Mouse (Mus musculus) neutrophil, adult 5-6 weeks (primary cell): Measurements from ENCODE around the gene Eif3a. TPM values are rescaled to one million over a fixed set of nuclear protein-coding genes. Genes with fewer than 3 reads are reported as not detected.

Source experiments
- ATAC-seq: fragments of 151-379, 151-347 bp; 2 replicates; pipeline ENCODE4 v1.8.0; 2017; ENCODE audit warnings: mild to moderate bottlenecking, moderate TSS enrichment; ENCODE audit not compliant: insufficient number of reproducible peaks, poor library complexity, low FRiP score, severe bottlenecking; ENCODE audit errors: extremely low read depth
- total RNA-seq: library from RNA; stranded (forward); fragments of 200-1000 nt; gene quantifications from 2 replicates; pipeline ENCODE4 v1.2.3, GENCODE M21; 2017

Gene Eif3a
- total RNA-seq: 236 and 241 TPM in 2 replicates

DNA sequence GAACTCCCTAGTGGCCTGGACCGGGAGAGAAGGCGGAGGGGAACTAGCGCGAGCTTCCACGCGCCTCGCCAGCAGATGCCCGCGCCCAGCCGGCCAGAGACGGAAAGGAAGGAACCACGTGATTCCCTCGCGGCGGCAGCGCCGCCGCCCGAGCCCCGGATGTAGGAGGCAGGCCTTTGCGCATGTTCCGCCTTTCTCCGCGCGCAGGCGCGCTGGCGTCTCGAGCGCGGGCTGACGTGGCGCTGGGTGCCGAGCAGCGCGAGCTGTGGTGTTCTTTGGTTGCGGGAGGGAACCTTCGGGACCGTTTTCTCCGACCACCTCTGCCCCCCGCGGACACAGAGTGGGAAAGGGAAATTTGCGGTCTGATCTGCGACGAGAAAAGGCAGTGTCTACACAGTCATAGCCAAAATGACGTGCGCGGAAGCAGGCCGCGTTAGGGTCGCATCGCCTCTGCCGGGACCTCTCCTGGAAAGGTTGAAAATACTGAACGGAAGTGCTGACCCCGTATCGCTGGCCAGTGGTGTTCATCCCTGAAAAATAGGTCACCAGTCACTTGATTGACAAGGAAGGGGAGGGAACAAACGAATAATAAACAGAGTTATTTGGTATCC, at the start of gene Eif3a:
Gene Eif3a, minus strand, starts transcription at position 108 of the 611 bp plus-strand sequence.
- ATAC-seq: peak; percentile 84

DNA sequence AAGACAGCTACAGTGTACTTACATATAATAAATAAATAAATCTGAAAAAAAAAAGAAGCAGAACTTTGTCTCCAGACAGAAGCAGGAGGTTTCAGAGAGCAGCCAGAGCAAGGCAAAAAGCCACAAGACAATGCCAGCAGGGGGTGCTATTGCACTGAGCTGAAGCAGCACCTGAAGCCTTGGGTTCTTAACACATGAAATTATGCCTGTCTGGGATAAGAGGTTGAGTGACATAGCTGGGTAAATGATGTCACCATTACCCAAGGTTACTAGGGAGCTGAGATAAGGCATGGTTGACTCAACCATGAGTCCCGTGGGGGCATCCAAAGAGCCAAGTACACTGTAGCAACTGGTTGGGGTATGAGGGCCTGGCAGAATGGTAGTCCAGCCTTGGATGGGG, 47.3 kb upstream of the Eif3a start:
- ATAC-seq: peak; percentile 87

DNA sequence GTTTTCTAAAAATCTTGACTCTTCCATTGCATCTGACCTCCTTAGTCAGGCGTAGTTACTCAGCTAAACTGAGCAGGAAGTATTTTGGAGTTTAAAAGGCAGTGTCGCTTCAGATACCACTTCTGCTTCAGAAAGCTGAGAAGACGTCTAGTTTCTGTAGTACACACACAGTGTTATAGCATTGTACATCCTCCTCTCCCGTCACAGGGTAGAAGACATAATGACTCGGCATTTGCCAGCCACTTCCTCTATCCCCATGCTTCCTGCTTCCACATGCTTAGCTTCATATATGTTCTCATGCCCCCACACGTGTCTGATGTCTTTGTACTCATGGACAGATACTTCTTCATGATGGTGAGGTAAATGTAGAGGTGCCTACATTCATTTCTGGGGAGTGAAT, 28.2 kb upstream of the Eif3a start:
- ATAC-seq: peak; percentile 99

DNA sequence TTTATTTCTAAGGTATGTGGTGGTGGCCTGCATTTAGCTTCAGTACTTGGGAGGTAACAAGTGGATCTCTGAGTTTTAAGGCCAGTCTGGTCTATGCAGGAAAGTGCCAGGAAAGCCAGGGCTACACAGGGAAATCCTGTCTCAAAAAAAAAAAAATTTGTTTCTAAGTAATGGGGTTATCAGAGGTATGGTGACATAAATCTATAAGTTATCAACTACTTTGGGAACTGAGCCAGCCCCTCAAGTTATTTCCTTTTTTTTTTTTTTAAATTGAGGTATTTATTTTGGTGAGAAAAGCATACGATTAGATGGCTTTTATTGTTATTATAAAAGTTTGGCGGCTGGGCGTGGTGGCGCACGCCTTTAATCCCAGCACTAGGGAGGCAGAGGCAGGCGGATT, 22.7 kb upstream of the Eif3a start:
- no peak for ATAC-seq

DNA sequence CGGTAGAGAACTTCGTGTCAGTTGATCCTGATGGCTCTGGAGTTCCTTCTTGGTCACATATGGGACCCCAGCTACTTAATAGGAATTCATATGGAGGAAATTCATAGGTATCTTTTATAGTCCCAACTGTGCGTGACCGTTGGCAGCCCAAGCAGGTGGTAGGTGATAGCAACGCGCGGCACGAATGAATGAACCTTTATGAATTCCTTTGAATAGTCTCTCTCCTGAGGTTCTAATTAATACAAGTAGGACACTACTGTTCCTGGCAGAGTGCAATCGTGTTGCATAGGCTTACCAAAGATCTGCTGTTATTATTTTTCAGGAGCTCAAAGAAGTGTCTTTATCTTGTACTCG, 21.6 kb upstream of the Eif3a start:
- no peak for ATAC-seq

DNA sequence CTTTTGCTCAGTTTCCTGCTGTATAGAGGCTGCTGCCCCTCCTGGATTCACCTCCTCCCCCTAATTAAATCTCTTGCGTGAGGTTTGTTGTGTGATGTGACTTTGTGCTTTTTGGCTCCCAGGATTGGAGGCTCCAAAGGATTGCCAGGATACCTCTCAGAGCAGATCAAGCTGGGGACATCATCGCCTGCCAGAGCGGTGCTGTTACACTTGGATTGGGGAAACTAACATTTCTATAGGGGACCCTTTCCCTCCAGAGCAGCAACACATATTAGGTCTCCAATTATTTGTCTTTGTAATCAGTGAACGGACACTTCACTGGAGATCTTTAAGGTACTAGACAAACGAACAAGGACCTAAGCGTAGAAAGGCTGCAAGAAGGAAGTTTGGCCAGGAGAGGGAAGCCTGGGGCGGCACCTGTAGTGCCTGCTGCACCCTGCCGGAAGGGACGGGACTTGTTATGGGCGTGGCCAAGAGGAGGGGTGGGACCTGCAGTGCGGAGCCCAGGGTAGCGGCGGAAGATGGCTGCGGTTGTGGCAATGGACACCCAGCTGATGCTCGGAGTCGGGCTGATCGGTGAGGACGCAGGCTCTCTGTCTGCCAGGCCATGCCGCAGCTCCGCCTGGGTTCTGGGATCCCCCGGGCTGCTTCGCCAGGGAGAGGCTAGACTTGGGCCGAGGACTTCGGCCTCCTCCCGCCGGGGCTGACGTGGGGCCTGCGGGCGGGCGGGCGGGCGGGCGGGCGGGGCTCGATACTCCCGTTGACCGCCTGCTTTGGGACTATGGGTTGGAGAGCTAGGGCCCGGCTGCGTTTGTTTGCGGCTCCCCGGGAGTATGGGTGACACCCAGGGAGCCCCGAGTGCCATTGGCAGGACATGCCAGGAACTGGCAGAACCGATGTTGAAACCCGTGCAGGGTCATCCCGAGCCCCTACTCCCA, 20.9 kb upstream of the Eif3a start, which contains the start of gene Fam45a:
Gene Fam45a, plus strand, starts transcription at position 488 of the 938 bp plus-strand sequence.
- ATAC-seq: peak; percentile 100

DNA sequence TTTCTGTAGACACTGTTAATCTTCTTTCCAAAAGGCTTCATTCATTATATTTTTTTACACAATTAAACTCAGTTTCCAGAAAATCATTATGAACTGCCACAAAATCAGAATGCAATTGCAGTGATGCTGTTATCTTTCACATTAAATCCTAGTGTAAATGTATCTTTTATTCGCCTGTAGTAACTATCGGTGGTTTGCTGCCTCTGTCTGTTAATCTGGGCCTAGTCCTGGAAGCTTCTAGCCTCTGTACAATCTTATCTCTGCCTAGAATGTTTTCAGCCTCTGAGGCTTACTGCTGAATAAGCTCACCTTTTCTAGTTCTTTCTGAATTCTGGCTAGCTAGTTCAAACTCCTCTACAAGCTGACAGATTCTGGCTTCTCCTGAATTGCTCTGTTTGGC, 19.5 kb upstream of the Eif3a start:
- ATAC-seq: no peak

DNA sequence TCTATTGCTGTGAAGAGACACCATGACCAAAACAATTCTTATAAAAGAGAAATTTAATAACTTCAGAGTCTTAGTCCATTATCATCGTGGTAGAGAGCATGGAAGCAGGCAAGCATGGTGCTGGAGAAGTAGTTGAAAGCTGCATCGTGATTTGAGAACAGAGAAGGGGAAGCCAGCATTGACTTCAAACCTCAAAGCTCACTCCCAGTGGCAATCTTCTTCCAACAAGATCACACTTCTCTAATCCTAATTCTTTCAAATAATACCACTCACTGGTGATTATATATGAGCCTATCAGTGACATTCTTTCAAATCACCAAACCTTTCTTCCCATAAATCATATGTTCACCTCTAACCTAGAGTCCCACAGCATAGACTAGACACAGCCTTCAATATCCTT, 14.4 kb upstream of the Eif3a start:
- ATAC-seq: no peak

DNA sequence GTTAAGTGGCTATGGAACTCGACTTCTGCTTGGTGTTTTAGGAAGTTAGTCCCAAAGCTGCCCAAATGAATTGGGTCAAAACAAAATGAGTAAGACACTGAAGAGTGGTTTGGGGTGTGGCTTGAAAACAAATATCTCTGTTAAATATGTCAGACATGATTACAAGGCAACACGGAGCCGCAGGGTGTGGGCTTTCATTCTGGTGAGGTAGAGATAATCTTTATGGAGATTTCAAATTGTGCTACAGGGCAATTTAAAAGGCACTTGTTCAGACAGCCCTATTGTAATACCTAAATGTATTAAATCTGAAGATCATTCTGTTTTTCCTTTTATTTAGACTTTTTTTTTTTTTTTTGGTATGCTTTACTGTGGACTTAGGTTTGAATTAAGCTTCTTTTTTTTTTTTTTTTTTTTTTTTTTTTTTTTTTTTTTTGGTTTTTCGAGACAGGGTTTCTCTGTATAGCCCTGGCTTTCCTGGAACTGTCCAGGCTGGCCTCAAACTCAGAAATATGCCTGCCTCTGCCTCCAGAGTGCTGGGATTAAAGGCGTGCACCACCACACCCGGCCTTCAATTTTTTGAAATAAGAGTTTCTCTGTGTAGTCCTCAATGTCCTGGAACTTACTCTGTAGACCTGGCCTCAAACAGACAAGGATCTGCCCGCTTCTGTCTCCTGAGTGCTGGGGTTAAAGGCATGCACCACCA, 9.6 kb upstream of the Eif3a start:
- ATAC-seq: no peak

DNA sequence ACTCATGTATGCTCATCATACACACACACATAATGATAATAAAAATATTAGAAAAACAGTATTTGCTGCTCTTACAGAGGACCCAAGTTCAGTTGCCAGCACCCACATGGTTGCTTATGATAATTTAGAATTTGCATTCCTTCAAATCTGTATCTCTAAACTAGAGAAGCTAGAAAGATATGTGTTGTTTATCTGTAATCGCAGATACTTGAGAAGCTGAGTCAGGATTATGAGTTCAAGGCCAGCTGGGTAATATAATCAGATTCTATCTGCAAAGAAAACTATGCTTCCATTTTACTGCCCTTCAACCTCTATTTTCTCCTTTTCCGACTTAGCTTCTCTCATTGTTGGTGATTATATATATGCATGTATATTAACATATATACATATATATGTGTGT, 7.0 kb upstream of the Eif3a start:
- no peak for ATAC-seq

DNA sequence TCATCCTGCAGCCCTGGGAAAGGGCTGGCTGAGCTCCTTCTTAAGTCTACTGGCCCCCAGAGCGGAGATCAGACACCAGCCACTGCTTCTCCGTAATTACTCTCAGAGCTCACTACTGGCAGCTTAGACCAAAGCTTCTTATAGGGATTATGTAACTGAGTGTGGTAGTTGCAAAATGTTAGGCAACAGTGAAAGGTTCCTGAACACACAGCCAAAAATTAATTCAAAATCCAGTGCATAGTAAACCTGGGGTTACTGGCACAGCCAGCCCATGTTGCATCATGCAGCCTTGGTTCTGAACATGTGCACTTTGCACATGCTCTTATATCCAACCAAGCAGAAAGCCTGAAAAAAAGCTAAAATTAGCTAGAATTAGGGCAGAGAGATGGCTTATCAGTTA, 4.8 kb upstream of the Eif3a start:
- ATAC-seq: no peak

DNA sequence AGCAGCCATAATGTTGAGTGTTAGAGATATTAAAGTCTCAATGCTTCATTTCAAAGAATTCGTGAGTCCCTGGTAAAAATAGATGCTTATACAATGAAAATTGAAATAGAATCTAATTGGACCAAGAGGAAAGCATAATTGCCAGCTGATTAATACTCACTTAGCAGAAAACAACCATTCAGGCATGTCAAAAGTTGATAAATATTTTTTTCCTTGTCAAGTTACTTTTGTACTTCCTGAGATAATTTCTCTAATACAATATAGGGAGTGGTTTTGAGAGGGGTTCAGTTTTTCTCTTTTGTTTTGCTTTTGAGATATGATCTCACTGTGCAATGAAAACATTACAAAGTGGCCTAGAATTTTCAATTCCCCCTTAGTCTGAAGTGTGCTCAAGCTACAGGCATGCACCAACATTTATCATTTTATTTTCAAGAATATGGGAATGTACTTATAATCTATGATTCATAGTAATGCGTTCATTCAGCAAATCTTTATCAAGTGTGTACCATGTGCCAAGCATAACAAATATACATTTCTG, 2.8 kb upstream of the Eif3a start:
- ATAC-seq: no peak

DNA sequence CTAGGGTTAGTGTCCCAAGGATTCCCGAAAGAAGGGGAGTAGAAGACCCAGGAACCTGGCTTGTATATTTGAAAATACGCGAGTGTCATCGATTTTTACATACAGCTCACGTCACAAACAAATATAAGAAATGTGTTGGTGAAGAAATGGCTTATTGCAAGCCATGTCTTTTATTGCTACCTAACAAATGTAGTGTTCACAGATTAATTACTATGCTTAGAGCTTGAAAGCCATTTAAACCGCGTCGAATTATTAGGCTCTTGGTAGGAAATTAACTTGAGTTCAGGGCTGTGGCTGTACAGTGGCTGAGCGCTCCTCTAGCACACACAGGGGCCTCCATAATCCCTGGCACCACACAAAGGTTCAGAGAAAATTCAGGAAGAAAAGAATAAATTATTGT, 706 bp upstream of the Eif3a start:
- ATAC-seq: no peak

DNA sequence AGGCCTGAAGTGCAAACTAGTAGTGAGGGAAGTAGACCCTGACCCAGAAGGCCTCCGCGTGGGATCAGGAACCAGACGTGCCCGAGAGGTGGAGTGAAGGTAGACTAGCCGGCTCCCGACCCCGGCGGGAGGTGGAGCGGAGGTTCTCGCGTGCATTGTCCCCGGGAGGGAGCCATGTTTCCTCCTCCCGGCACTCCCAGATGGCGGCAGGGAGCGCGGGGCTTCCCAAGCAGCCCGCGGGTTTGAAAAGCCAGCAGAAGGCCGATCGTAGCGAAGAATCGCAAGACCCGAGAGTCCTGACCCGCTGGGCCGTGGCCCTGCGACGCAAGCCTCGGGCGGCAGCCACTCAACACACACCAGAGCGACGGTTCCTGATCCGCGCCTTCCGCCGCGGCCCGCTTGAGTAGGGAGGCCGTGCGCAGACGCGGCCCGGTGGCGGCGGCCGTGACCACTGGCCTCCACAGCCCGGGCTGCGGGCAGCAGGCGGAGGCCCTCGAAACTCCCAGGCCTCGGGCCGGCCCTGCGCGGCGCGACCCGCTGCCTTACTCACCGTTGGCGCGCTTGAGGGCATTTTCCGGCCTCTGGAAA, 445 bp downstream of the Eif3a start:
- ATAC-seq: peak; percentile 44

DNA sequence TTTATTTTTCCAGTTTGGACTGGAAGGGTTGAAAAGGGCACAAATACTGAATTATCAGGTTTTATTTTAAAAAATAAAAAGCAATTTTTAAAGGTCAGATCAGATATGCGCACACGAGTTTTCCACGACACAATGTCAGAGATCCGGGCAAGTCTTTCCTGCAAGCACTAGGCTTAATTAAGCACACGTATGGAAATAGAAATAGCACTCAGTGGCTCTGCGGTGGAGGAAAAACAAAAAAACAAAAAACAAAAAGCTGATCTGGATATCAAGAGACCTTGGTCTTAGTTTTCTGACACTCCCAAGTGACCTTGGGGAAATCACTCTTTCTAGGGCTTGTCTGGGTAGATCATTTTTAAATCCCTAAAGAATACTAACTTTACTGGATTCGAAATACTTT, 1.0 kb downstream of the Eif3a start:
- ATAC-seq: no peak

DNA sequence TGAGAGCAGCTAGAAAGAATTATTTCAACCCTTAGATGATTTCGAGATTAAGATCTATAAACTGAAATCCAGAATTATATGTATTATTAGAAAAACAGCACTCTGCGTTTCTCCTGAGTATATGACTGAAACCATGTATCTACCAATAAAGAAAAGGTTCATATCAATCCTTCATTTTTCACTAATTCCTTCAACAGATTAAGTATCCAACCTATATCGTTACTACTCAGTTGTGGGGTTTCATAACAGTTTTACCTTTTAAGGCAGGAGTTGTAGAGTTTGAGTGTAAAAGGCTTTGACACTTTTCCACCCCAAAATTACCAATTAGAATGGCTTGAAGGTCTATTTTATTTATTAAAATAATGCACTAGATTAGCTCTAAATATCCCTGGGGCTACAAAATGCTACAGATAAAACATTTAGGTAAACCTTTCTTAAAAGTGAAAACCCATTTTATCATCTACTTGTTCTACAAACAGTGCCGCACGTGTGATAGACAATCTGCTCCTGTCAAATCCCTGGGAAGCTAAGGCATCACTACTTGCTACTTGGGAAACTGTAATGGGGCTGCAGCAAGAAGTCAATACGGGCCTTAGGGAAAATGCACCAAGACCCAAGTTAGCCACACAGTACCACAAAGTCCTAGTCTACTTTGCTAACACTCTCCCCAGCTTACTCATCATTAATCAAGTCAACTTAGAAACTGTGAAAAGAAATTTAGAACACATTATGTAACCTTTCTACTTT, 2.1 kb downstream of the Eif3a start:
- no peak for ATAC-seq

DNA sequence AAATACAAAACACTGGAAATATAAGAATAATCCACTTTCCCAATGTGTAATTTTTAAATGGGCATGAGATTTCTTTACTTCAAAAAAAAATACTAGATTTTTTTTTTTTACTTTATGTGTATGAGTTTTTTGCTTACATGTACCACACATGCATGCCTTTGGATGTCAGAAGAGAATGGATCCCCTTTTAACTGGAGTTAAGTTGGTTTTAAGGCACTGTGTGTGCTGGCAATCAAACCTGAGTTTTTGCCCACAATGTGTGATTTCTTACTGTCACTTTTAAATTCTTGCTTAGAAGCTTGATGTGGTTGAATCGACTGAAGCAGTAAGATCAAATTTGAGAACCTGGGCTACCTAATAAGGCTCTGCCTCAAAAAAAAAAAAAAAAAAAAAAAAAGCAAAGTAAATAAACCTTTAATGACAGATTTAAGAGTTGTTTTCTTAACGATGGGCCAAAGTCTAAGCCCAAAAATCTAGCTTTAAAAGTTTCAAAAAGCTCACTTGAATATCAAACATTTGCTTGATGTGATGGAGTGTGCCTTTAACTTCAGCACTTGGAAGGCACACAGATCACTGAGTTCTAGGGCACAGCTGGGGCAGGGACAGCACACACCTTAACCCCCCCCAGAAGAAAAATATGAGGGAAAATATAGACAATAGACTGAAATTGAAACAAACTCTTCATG, 2.9 kb downstream of the Eif3a start:
- no peak for ATAC-seq

DNA sequence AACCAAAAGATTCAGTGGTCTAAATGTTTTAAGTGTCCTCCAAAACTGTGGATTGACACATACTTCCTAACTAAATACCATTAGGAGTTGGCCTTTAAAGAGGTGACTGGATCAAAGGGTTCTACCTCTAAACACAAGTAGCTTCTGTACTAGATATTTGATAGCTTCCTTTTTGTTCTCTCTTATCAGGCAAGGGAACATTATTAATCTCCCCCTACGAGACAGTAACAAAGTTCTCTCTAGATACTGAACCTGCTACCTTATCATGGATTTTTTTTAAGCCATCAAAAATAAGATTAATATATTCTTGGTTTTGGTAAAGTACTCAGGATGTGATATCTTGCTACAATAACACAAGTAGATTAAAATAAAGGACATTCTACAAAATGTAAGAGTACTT, 5.7 kb downstream of the Eif3a start:
- ATAC-seq: no peak
